Mouse (Mus musculus): Measurements from ENCODE around the gene Nphp4.

The Nphp4 gene

GRCm38 (mm10) chr4:152477466-152478223, 1.1 kb downstream of the Nphp4 start, which contains the start of gene Kcnab2:
Gene Kcnab2 (minus strand): TSS chr4:152477871.
- CTCF ChIA-PET = no interaction called here

GRCm38 (mm10) chr4:152478224-152478567, 1.7 kb downstream of the Nphp4 start:
- CTCF ChIA-PET = no interaction called here

GRCm38 (mm10) chr4:152480426-152480825, 3.9 kb downstream of the Nphp4 start:
- CTCF ChIA-PET = no interaction called here

GRCm38 (mm10) chr4:152488046-152488445, 11.5 kb downstream of the Nphp4 start:
- CTCF ChIA-PET = no interaction called here

- CTCF ChIA-PET = interaction anchor here (0.6 kb wide), 1 partner anchor 82 kb away, joined by 5 read pairs; no protein-coding TSS in a partner anchor
Measured at GRCm38 (mm10) chr4:152490311-152490710, 13.8 kb downstream of the Nphp4 start.

- CTCF ChIA-PET = interaction anchor here (0.6 kb wide), 1 partner anchor 172 kb away, joined by 17 read pairs; no protein-coding TSS in a partner anchor
Measured at GRCm38 (mm10) chr4:152491250-152491899, 14.9 kb downstream of the Nphp4 start.

- CTCF ChIA-PET = no interaction called here
Measured at GRCm38 (mm10) chr4:152494360-152494879, 17.9 kb downstream of the Nphp4 start.

- CTCF ChIA-PET = no interaction called here
Measured at GRCm38 (mm10) chr4:152512221-152512925, 35.9 kb downstream of the Nphp4 start.

- CTCF ChIA-PET = no interaction called here
Measured at GRCm38 (mm10) chr4:152514884-152515283, 38.4 kb downstream of the Nphp4 start.

- CTCF ChIA-PET = no interaction called here
Measured at GRCm38 (mm10) chr4:152519106-152519505, 42.6 kb downstream of the Nphp4 start.

GRCm38 (mm10) chr4:152520083-152520482, 43.6 kb downstream of the Nphp4 start:
- CTCF ChIA-PET = no interaction called here

GRCm38 (mm10) chr4:152532872-152533271, 56.4 kb downstream of the Nphp4 start:
- CTCF ChIA-PET = no interaction called here

GRCm38 (mm10) chr4:152539756-152540155, 63.2 kb downstream of the Nphp4 start:
- CTCF ChIA-PET = interaction anchor here (0.6 kb wide), 1 partner anchor 443 kb away, joined by 6 read pairs; no protein-coding TSS in a partner anchor

GRCm38 (mm10) chr4:152541172-152541571, 64.7 kb downstream of the Nphp4 start:
- CTCF ChIA-PET = no interaction called here

- CTCF ChIA-PET = no interaction called here
Measured at GRCm38 (mm10) chr4:152542447-152542846, 65.9 kb downstream of the Nphp4 start.

- CTCF ChIA-PET = no interaction called here
Measured at GRCm38 (mm10) chr4:152546481-152546880, 70.0 kb downstream of the Nphp4 start.

- CTCF ChIA-PET = no interaction called here
Measured at GRCm38 (mm10) chr4:152547886-152548663, 71.6 kb downstream of the Nphp4 start.

GRCm38 (mm10) chr4:152549507-152550202, 73.1 kb downstream of the Nphp4 start:
- CTCF ChIA-PET = no interaction called here

GRCm38 (mm10) chr4:152550203-152550549, 73.7 kb downstream of the Nphp4 start:
- CTCF ChIA-PET = no interaction called here

GRCm38 (mm10) chr4:152553582-152554285, 77.2 kb downstream of the Nphp4 start:
- CTCF ChIA-PET = no interaction called here

- CTCF ChIA-PET = no interaction called here
Measured at GRCm38 (mm10) chr4:152554421-152554820, 77.9 kb downstream of the Nphp4 start.

Data from spleen, embryonic (tissue).